Mouse (Mus musculus) yolk sac, embryonic 10.5 days (tissue): Measurements from ENCODE around the gene Grhl3.

Source experiments
- DNase-seq: peaks from one replicate; pipeline ENCODE4 v3.0.0-alpha.2; 2017; ENCODE audit warnings: low spot score

The Grhl3 gene

DNA sequence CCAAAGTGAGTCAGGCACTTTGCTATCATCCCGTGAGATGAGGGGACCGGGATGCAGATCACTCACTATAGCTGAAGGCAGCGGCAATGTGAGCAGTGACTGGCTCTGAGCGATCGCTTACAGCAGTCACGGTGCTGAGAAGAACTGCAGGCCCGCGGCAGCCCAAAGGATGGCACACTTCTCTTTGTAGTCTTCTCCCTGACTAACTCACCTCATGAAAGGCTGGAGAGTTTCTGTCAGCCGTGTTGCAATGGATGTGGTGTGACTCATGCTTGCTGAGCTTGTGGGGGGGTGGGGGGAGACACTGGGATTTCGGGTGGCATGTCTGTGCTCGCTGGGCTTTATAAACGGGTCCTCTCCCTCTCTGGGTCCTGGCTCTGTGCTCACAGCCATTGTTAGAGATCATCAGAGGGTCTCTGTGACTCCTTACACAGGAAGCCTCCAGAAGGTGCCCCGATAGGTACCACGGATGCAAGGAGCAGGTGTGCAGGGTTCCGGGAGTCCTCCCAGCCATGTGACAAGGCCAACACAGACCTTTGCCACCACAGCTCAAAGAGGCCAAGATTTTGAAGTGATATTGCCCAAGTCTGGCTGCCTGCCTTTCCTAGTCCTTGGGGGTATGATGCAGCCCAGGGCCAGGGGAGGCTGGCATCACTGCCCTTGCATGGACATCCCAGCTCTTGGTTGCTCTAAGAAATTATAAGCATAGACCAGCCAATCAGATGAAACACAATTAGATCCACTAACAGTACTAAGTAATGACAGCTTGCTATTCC lies 2.1 kb upstream of the Grhl3 start:
- DNase-seq, result no peak

DNA sequence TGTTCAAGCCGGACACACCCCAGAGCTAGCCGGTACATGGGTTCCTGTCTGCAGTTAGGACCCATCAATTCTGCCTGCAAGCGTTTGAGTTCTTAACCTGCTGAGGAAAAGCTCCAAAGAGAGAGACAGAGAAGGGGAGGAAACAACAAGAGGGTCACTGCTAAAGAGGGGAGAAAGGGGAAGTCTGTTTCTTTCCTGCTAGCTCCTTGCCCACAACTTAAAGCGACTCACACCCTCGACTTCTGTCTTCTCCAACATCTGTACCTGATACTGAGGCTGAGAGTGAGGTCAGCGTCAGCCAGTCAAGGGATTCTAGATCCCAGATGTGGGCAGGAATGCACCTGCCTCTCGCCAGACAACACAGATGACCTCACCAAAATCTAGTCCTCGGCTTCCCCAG lies 1.2 kb downstream of the Grhl3 start:
- DNase-seq, result no peak

DNA sequence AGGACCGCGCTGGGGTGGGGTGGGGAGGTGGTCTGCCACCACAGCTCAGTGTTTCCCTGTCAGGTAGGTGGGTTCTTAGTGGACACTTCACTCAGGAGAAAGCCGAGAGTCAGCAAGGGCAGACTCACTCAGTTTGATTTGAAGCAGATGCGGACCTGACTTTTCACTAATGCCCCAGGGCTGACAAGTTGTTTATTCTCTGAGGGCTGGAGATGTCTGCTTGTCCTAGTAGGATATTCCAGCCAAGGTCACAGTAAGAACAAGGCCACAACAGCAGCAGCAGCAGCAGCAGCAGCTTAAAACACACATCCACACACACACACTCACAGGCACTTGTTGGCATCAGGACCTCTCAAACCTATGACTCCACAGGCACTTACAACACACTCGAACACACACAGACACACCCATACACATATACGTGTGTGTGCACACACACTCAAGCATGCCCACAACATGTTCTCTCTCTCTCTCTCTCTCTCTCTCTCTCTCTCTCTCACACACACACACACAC lies 2.3 kb downstream of the Grhl3 start:
- no peak for DNase-seq

DNA sequence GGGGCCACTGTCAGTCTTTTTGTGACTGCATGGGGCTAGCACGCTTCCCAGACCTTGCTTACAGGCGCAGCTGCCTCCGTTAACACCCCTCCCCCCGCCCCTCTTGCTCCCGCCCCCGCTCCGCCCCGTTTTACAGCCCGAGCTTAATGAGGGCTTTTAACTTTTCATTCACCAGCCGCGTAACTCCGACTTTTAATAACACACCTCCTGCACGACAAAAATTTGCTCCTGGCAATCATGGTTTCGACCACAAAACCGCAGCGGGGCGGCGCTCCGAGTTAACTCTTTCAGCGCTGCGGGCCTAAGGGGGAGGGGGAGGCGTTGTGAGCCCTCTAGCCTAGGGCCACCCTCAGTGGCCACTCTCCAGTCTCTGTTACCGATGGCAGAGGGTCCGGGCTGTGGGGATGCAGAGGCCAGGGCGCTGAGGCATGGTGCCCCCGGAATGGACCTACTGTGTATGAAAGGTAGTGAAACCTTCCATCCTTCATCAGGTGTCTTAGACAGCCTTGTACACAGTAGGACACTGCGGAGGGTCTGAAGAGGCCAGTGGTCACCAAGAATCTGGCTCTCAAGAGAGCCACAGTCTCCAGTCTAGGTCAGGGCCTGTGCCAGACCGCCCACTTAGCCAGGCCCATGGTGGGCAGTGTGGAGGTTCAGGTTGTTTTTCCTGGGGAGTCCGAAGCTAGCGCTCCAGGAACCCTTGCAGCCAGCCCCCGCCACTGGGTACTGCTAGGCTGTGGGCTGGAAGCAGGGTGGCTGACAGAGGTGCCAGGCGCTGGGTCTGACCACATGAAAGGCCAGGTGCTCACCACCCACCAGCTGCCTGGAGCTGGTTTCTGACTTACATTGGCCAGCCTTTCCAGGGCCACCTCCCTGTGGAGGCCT lies 3.0 kb downstream of the Grhl3 start:
- DNase-seq, result peak; percentile 68

DNA sequence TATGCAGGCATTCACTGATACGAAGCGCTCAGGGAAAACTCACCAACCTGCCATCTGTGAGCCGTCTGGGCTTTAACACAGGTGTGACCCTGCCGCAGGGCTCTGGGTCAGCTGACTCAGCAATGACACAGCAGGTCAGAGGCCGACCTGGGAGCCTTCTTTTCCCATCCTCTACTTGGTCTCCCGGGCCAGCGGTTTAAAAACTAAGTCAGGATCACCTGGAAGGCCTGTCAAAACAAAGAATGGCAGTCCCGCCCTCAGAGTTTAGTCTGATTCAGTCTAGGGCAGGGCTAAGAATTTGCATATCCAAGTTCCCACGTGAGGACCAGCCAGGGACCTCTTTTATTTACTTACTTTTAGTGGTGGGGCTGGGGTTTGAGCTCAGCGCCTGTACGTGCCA lies 4.2 kb downstream of the Grhl3 start:
- no peak for DNase-seq

DNA sequence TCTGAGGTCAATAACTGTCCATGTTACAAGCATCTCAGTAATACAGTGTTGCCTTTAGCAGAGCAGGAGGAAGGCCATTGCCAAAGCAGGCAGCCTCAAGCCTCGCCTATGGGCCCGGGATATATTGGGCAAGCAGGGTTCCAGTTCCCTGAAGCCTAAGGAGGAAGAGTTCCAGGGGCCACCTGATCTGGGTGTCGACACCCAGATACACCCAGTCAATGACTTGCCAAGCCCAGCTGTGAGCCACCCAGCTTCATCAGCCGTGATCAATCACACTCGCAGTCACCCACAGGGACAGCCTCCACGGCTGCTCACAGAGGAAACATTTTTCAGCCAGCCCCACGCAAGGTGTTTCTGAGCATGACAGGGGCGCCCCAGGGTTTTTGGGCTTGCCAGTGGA lies 5.9 kb downstream of the Grhl3 start:
- no peak for DNase-seq

DNA sequence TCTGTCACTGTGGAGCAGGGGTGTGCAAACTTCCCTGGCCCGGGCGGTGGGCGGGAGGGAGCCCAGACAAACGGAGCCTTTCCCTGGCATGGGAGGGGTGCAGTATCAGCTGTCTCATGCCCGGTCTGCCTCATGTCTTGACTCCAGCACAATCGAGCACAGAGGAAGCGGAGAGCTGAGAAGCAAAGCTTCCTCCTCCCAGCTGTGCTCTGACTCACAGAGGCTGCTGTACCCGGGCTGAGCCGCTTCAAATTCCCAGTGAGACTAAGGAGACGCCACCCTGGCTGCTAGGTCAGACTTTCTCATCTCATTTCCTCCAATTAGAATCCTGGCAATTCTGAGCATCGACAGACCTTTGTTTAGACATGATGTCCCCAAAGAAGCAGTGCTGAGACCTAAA lies 6.4 kb downstream of the Grhl3 start:
- no peak for DNase-seq

DNA sequence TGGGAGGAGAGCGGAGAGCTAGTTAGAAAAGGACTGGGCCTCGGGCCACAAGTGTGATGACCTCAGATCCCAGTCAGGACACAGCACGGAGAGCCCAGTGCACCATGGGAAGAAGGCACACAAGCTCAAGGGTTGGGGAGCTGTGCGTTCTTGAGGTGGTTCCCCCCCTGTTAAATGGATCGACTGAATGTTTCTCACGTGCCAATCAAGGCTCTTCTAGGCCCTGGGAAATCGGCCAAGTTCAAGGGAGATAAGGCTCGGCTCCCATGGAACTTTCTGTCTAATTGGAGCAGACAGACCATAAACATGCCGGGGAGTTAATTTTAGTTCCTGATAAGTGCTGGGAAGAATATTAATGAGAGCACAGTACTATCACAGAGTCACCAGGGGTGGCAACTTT lies 8.0 kb downstream of the Grhl3 start:
- no peak for DNase-seq

DNA sequence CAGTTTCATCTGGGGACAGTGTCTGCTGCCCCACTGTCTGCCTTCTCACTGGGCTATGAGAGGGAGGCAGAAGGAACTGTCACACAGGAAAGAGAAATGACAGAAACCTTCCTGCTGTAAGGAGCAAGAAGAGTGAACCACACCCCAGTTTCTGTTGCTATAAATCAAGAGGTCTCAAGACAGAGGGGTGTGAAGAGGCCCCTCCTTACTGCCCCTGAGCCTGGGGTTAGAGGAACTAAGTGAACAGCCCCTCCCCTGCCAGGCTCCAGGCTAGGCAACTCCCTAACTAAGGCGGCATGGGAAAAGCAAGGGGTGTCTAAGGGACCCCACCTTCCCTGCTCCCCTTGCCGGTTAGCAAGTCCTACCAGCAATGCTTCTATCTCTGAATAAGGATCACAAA lies 9.6 kb downstream of the Grhl3 start:
- no peak for DNase-seq

DNA sequence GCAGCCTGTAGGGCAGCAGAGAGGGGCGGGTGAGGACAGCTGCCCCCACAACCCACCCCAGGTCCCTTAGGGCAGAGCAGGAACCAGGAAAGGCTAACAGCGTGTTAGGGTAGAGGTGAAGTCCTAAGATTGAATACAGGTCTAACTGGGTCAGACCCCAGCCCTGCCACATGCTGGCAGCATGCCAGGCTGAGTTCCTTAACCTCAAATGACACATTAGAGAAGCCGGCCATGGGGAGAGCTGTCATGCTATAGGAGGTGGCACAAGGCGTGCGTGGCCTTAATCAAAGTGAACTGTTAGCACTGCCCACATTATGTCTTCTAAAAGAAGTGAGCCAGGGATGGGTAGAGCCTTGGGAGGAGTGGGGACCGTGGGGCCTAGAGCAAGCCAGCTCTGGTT lies 24.1 kb downstream of the Grhl3 start:
- DNase-seq, result no peak

DNA sequence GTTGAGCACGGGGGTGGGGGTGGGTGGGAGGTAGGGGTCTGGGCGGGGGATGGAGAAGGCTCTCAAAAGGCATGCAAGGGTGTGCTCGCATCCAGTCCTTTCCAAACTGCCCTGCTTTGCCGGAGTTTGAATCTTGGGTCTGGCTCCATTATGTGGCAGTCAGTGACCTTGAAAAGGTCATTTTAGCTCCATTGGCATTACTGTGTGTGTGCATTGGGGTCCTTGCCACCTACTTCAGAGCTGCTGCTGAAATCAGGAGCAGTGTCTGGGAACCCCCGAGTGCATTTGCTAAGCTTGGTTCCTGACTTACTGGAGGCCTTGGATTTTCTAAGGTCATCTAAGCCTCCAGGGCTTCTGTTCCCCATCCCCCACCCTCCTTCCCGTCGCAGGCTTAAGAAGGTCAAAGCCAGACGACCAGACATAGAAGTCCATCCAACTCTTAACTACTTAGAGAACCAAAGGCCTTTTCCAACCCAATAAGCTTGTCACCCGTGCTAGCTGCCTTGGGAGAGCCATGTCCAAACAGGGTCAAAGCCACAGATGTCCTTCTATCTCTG lies 24.8 kb downstream of the Grhl3 start:
- no peak for DNase-seq

DNA sequence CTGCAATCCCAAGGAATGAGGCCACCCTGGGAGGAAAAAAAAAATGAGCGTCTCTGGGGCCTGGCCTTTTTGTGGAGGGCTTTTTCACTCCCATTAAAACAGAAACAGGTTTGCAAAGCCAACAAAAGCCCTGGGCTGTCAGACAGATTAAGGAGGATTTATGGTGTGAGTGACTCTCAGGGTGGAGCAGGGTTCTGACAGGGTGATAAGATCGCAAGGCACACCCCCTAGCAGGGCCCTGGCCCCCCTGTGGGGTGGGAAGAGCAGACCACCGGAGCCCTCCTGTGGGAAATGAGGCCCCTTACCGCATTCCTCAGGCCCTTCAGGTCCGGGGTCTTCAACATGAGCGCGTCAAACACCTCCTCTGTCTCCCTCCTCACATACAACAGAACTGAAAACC lies 25.3 kb downstream of the Grhl3 start:
- DNase-seq, result peak; percentile 59

DNA sequence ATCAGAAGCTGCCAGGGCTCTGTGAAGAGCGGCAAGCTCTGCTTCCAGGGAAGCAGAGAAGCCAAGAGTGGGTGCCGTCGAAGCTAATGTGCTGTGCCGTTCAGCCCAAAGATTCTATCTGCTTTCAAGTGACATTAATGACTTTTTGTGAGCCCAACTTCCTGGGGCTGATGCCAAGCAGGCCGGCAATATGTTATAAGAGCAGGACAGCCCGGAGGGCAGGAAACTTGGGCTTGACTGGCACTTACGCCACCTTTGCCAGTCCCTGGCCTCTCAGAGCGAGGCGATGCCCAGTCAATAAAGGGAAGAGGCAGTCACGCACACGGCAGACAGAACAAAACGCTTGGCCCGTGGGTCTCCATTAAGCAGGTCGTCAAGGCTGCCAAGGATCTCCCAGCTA lies 25.9 kb downstream of the Grhl3 start:
- no peak for DNase-seq

DNA sequence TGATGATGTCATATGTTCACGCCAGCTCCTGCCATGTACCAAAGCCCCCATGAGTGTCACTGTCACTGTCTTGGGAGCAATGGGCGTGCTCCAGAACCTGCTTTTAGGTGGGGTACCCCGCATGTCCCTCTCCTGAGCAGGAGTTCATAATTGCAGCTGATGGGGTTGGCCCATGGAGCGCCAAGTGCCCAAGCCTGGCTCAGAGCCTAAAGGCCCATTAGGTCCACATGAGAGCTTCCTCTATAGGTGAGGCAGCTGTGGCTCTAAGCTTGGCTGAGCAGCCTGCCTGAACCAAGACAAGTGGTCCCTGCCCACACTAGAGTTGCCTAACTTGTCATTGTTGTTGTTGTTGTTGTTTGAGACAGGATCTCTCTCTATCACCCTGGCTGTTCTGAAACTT lies 26.6 kb downstream of the Grhl3 start:
- no peak for DNase-seq

DNA sequence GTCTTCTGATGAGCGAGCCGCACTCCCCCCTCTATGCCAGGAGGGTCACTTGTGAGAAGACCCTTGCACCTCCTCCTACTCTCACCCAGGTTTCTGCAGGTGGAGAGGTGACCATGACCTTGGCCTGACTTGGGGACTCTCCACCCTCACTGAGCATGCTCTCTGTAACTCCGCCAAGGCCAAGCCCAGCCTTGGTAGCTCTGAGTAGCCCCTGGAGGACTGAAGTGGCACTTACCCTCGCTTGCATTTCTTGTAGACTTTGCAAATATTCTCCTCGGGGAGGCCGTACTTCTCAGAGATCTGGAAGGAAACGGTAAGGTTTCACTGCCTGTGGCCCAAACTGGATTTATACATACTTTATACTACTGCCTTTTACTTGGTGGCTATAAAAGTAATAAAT lies 27.4 kb downstream of the Grhl3 start:
- DNase-seq, result no peak

DNA sequence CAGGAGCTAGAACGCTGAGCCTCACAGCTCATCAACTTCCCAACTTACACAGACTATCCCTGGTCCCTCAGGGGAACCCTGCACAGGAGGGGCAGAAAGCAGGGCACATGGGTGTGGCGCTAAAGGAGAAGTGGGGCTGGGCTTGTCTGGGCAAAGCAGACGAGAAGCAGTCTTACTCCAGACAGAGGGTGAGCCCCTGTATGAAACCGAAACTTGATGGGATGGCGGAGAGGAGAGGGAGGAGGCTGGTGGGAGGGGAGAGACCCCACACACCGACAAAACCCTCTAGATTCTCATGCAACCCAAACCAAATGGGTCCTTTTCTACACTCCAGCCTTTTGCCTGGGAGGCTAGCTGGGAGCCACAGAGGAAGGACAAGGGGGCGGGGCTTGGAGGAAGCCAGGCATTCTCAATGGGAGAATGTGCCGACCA lies 28.3 kb downstream of the Grhl3 start:
- DNase-seq, result no peak

DNA sequence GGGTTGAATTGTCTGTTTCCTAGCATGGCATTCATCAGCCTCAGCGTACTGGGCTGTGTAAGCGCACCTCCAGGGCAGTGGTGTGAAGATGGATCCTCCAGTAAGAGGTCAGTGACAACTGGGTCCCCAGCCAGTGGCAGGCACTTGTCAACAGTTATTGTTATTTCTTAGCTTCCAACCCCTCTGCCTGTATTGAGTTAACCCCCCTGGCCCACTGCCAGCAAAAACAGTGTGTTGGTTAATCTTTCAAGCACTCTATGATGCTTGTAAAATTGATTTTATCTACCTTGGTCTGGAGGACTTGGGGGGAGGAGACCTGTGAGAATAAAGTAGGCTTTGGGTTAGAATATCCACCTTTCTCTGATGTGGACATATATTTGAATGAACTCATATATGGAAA lies 29.1 kb downstream of the Grhl3 start:
- DNase-seq, result no peak

DNA sequence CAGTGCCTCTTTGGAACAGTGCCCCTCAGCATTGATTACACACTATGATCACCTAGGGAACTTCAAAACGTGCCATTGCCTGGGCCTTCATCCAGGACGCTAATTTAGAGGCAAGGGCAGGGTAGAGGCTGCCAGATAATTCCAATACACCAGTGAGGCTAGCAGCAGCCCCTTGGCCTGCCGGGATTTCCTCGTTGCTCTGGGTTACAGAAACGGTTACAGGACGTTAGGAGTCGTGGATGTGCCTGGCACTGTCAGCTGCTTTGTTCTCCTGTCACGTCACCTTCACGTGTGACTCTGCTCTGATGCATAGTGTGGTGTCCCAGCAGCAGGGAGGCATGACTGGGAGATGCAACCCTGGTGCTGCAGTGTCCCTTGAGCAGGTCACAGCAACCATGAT lies 33.4 kb downstream of the Grhl3 start:
- DNase-seq, result no peak

DNA sequence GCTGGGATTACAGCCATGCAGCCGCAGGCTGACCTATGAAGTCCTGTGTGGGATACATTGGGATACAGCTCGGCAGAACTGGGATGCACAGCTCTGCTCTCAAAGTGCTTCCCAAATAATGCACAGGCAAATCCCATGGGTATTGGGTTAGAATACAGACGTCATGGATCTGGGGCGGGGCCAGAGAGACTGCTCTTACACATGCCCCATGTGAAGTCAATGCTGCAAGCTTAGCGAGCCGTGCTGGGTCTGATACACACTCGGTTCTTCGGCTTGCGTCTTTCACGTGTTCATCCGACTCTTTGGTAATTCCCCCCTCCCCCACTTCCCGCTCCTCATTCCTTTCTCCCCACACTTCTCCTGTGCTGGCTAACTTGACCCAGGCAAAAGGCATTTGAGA lies 34.4 kb downstream of the Grhl3 start:
- no peak for DNase-seq

DNA sequence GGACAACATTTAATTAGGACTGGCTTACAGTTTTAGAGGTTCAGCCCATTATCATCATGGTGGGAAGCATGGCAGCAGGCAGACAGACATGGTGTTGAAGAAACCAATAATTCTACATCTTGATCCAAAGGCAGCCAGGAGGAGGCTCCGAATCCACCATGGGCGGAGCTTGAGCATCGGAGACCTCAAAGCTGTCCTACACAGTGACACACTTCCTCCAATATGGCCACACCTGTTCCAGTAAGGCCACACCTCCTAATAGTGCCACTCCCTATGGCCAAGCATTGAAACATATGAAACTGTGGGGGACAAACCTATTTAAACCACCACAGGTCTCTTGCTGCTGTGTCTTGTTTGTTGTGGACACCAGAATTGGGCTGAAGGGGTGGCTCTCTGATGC lies 38.4 kb downstream of the Grhl3 start:
- DNase-seq, result no peak

DNA sequence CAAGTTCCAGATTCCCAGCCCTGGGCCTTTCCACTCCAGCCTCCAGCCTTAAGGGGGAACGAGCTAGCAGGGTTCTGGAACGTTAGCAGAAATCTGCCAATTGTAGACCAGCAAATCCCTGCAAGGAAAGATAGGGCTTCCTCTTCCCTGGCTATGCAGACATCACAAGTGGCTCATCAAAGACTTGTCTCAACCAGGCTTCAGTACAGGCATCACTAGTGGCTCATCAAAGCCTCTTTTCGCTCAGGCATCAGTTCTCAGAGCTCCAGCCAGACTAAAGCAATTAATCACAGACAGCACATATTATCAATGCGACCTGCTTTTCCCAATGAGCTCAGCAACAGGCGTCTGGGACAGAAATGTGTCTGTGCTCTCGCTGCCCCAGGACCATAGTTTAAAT lies 40.4 kb downstream of the Grhl3 start:
- DNase-seq, result no peak

DNA sequence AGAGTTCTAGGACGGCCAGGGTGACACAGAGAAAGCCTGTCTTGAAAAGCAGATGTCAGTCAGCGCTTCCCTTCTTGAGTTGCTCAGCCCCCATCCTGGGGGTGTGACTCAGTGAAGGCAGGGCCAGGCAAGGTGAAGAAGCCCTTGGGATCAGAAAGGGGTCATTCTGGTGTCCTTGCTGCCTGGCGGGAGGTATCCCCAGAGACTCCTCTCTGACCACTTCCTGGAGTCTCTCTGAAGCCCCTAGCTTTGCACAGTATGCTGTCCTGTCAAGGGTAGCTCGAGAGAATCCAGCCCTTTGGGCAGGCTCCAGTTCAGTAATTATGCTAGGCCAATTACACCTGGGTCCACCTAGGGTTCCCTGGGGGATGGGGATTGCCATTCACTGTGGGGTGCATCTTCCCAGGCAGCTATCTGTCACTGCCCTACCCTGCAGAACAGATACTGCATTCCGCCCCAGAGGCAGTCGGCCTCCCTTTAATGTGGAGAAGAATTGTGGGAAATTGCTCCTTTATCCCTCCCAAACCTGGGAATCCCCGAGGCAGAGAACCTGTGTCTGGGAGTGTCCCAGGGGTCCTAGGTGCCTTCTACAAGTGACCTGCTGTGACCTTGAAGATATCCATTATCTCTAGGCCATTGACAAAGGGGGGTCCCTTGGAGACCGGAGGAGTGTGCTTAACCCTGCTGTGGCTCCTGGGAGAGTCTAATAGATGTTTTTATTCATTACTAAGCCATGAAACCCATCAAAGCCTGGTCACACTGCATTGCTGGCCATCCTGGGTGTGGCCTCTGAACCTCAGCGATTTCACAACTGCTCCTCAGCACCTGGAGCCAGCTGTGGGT lies 41.4 kb downstream of the Grhl3 start:
- no peak for DNase-seq
